Mouse (Mus musculus) adrenal gland (tissue): Measurements from ENCODE around the gene Ivd.

Experiments
- intact Hi-C: fragments of 180-260 bp; cut with DNase I; formaldehyde crosslinking; loops from one replicate; pipeline ENCODE4 v1.15.1; 2025
- long read RNA-seq, 2 experiments: library from polyadenylated mRNA; unstranded; transcript quantifications; one replicate each; pipeline ENCODE4 v2.0.0; 2020; ENCODE audit warnings: borderline replicate concordance in 1 of 2; ENCODE audit not compliant: insufficient replicate concordance in 1 of 2

Ivd gene
- long read RNA-seq, experiment 1, transcript Ivd-201 (12 exons, 3,665 nt), result major isoform, 129 of 153 reads
- long read RNA-seq, experiment 1, partial matches to known transcripts, result 5 of 153 reads
- long read RNA-seq, experiment 1, other reads (novel, unspliced or antisense), result 18 of 153 reads
- long read RNA-seq, experiment 2, transcript Ivd-201 (12 exons, 3,665 nt), result major isoform, 76 of 104 reads
- long read RNA-seq, experiment 2, partial matches to known transcripts, result 17 of 104 reads
- long read RNA-seq, experiment 2, other reads (novel, unspliced or antisense), result 10 of 104 reads

DNA sequence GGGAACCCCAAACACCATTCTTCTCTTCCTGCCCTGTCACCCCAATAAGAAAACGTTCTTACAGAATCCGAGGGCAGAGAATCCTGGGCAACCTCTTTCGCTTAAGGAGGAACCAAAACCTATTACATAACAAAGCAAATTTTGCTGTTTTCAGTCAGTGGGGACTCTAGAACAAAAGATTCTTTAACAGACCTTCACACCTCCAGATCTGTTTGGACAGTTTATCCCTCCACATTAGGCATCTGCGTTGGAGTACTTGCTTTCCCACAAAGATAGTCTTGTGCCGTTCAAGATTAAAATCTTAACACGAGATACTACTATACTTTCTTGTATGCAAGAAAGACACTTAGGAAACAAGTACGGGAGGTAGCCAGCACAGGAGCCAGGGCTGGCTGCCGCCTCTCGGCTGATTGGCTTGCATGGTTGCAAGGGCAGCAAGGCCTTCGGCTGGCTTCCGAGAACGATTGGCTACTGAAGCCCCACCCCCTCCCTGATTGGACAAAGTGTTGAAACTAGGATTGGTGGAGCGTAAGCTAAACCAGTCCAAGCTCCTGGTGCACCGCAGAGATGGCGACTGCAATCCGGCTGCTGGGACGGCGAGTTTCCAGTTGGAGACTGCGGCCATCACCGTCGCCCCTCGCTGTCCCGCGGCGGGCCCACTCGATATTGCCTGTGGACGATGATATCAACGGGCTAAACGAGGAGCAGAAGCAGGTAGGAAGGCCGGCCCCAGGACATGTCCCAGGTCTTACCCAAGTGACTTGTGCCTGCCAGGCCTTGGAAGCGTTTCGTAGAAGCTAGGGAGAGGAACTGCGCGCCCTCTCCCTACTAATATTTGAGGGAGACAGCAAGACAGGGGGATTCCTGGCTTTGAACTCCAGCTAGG is at the start of gene Ivd:
TSS of gene Ivd (plus strand) at position 501 of the 886 bp plus-strand sequence.
- intact Hi-C loops, result no loop called here

DNA sequence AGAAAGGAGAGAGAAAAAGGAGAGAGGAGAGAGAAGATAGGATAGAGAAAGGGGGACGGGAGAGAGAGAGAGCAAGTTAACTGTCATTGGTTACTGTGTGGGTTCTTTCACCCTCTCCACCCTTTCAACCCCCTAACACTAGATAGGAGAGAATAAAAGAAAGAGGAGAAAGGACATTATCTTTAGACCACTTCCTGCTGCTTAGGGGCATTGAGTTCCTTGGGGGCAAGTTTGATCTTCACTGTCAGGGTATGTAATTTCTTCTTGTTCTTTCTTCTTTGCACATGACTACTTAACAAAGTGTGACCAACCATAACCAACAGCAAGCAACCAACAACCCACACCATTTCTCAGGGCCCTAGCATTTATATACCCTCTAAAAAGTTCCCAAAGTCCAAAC is 49.0 kb upstream of the Ivd start:
- intact Hi-C loops, result no loop called here

DNA sequence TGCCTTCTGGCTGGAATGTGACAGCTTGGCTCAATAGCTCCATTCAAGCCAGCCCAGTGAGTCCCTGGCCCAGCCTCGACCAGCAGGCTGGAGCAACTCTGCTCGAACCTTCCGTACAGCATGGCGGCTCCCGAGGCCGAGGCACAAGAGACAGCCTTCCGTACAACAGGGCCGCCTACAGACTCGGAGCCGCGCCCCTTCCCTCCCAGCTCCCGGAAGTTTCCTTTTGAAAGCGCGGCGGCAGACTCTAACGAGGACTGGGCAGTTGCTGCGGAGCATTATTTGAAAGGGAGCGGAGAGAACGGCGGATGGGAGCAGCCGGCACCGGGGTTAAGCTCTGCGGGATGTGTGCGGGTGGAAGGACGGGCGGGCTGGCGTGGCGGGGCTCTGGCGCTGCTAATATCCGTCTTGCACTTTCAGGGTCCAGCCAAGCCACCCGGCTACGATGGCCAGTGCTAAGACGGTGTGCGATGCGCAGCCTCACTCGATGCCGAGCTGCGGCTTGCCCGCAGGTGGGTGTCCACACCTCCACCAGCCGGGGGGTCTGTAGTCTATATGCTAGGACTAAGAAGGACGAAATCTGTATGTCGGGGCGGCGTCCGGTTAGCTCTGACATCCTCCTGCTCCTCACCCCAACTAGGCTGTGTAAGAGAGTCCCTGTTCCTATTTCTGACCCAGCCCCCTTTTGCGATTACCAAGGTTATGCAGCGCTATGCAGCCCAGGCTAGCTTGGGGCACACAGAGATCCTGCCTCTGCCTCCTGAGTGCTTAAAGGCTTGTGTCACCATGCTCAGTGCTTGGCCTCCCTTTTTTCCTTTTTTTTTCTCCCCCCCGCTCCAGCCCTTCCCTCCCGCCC is 47.5 kb upstream of the Ivd start, which contains the start of gene Knstrn:
TSS of gene Knstrn (plus strand) at position 23 of the 856 bp plus-strand sequence.
- intact Hi-C loops, result no loop called here

GRCm38 (mm10) chr2:118822800-118823199 is 39.0 kb upstream of the Ivd start:
- intact Hi-C loops, result no loop called here

DNA sequence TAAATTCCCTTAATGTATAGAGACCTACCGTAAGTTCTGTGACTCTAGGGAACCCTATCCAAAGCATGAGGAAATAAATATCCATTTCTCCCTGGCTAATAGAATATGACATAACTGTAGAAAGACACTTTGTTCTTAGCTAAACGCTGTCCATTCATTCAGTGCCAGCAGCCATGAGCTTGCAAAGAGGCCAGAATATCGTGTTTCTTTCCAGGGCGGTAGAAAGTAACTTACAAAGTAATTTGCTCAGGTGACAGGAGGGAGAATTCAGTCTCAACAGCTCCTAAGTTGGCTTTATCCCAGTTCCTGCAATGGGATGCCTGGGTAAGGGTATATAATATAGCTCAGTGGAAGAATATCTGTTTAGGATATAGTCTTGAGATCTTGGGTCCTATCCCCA is 37.4 kb upstream of the Ivd start:
- intact Hi-C loops, result no loop called here

- intact Hi-C loops, result no loop called here
Observed at GRCm38 (mm10) chr2:118829096-118829495, 32.7 kb upstream of the Ivd start.

DNA sequence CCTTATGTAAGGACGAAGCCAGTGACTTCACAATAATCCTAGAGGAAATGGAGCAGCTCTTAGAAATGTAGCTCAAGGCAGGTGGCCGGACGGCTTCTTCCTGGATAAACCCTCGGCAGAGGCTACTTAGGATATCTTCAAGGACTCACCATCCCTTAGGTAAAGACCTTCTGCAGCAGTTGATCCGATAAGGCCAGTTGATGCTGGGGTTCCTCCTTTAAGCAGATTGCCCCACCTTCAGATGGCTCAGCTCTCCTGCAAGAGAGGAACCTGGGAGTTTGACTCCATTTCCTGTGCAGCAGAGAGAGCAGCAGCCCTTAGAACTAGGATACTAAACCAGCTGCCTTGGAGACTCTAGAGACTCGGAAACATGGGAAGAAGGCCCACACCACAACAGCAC is 27.7 kb upstream of the Ivd start:
- intact Hi-C loops, result no loop called here

- intact Hi-C loops, result no loop called here
Observed at GRCm38 (mm10) chr2:118835115-118835514, 26.6 kb upstream of the Ivd start.

GRCm38 (mm10) chr2:118838330-118838729 is 23.4 kb upstream of the Ivd start:
- intact Hi-C loops, result no loop called here

DNA sequence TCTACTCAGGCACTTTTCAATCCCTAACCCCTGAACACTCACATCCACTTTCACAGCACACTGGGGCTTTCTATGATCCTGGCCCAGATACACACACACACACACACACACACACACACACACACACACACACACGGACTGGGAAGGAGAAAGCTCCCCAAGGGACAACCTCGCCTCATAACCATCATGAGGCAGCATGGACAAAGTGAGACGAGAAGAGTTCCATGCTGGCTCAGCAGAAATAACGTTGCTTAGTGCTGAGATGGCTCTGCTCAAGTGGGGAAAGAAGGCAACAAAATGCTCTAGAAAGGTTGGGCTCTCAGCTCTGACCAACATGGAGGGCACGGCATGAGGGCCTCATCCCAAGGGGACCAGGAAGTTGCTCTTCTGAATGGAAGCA is 20.6 kb upstream of the Ivd start:
- intact Hi-C loops, result loop anchor here (5.0 kb wide), 1 partner anchor 49 kb away; no protein-coding TSS in a partner anchor

- intact Hi-C loops, result loop anchor here (5.0 kb wide), 1 partner anchor 49 kb away; no protein-coding TSS in a partner anchor
Observed at GRCm38 (mm10) chr2:118841774-118842173, 20.0 kb upstream of the Ivd start.

DNA sequence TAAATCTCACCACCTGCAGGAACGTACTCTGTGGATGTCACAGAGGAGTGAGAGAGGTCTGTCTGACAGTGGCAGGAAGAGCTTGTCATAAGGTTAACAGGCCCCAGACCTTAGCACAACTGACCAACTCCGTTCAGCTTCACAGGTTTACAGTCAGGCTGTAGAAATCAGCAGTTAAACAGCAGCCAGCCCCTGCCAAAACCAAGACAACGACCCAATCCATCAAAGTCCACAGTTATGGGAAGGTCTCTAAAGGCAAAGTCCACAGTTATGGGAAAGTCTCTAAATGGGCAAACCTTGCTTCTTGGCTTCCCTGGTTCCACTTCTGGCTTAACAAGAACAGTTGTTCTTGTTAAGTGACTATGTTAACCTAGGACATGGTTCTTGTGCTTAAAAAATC is 17.3 kb upstream of the Ivd start:
- intact Hi-C loops, result loop anchor here (5.0 kb wide), 1 partner anchor 52 kb away; no protein-coding TSS in a partner anchor

DNA sequence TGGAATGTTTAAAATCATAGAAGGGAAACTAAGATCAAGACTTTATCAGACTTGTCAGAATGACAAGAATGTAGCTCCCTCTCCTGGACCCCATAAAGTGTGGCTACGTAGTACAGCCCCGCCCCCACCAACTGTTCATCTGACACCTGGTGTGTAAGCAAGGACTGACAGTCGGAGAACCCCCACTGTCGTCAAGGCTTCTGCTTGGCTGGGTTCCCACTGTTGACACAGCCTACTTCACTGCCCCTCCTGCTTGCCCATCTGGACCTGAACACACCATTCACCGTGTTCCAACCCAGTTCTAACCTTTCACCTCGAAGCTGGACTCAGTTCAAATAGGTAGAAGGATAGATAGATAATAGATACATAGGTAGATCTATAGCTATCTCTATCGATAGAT is 15.5 kb upstream of the Ivd start:
- intact Hi-C loops, result no loop called here

DNA sequence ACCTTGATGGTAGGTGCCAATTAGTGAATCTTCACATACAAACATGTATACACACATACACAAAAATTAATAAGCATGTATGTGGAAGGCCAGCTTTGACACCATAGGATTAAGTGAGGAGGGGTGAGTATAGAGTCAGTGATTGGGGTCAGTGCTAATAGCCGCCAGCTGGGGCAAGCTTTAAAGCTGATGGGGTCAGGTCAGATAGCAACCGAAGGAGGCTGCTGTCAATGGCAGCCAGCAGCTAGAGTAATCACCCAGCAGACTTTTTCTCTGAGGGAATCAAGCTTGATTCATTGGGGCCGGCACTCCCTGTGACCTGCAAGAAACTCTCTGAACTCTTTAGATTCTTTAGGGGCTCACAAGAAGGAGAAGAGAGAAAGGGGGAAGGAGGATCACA is 10.0 kb upstream of the Ivd start:
- intact Hi-C loops, result no loop called here

DNA sequence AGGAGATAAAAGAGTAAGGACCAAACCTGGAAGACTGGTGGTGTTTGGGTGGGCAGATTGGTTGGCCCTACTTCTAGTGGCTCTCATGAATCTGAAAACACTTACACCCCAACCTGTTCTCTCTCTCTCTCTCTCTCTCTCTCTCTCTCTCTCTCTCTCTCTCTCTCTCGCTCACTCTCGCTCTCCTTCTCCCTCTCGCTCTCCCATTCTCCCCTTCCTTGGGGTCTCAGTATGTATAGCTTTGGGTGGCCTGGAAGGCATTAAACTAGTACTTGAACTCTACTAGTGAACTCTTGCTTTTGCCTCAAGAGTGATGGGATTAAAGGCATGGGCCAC is 554 bp downstream of the Ivd start:
- intact Hi-C loops, result no loop called here

GRCm38 (mm10) chr2:118870601-118871000 is 8.8 kb downstream of the Ivd start:
- intact Hi-C loops, result no loop called here

- intact Hi-C loops, result no loop called here
Observed at GRCm38 (mm10) chr2:118871032-118871431, 9.3 kb downstream of the Ivd start.

- intact Hi-C loops, result no loop called here
Observed at GRCm38 (mm10) chr2:118873018-118873417, 11.3 kb downstream of the Ivd start.

DNA sequence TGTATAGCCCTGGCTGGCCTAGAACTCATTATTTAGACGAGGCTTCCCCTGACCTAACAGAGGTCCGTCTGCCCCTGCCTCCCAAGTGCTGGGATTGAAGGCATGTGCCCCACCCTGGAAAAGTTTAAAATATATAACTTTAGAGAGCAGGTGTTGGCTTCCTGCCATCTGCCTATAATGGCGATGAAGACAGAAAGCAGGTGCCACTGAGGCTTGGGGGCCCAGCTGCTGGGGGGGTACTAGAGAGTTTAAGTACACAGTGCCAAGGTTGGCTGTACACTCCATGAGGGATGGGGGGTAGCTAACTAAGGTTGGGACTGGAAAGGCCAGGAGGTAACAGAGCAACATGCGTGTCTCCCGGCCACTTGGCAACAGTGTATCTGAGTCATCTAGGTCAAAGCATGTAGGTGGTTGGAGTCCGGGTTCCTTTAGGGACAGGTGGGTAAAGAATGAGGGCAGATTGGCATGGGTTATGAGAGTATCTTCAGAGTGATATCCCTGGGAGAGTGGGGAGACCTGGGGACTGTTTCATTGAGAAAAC is 12.2 kb downstream of the Ivd start:
- intact Hi-C loops, result no loop called here

GRCm38 (mm10) chr2:118875316-118875715 is 13.6 kb downstream of the Ivd start:
- intact Hi-C loops, result no loop called here

DNA sequence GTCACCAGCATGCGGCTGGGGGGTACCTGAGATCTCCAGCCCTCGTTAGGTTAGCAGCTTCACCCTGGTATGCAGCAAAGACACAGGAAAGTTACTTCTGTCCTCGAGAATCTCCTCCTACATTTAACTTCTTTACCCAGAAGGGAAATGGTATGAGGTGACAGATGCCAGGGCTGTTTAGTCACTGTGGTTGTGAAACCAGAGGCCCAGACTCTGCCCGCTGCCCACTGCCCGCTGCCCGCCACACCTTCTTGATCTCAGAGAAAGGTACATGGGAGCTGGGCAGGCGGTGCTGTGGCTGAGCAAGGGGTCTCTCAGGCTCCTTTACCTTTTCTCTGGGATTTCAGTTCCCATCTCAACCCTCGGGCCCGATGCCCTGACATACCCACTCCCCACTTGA is 14.7 kb downstream of the Ivd start:
- intact Hi-C loops, result no loop called here
